In the genomic region with DNA sequence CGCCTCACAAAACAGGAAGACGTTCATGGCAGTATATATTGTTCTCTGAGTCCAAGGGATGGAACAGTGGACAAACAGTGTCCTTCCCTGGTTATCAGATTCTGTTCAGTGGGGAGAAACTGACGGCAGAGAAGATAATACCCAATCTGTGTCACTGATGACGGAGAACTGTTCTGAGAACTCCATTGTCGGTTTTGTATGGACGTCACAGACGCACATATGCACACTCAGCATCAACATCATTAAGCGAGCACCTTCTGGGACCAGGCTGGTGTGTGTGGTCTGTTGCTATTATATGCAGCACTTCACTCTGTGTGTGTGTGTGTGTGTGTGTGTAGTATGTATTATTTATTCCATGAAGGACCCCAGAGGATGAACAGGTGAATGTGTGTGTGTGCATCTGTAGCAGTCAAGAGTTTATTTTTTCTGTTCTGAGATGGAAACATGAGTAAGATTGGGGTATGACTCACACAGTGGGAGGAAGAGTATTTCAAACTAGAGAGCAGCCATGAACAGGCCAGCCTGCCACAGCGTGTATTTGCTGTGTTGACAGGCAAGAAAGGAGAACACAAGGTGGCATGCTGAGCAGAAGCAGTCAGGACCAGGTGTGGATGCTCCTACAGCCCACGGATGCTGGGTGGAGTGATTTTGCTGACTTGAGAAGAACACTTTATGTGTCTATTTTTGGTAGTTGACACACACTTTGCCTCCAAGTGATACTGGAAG, we compare ENCODE assay signal across 8 mouse cellular contexts. TPM values are rescaled to one million over a fixed set of nuclear protein-coding genes. Genes with fewer than 3 reads are reported as not detected.
DNase-seq lines count a peak whose midpoint lies in the region; ATAC-seq and TF ChIP-seq lines count a peak whose summit lies in the region.

No protein-coding gene starts in this region.

- H3K4me1 ChIP-seq in kidney, embryonic 16.5 days (ENCODE audit: insufficient read depth, low read length) = peaks cover 13% of the 10 kb centered on the region
- peaks cover 0 to 2% of the 10 kb centered on the region in 2 experiments; a peak in 1 of 4 replicates for H3K4me1 ChIP-seq in ES-E14 (ENCODE audit: control insufficient read depth in 2 of 2, insufficient read depth in 2 of 2, low read length in 2 of 2, poor library complexity in 1 of 2)
- H3K4me1 ChIP-seq in forebrain, embryonic 10.5 days = peaks cover 30% of the 10 kb centered on the region
- H3K4me1 ChIP-seq in limb, embryonic 12.5 days (replicated peaks) = peaks cover 18% of the 10 kb centered on the region
- peaks cover 20% of the 10 kb centered on the region for H3K4me1 ChIP-seq in stomach, embryonic 16.5 days (ENCODE audit: control insufficient read depth, insufficient read depth, low read length)

- peak overlapping the region; percentile 73 for H3K9ac ChIP-seq in kidney, embryonic 16.5 days (replicated peaks; ENCODE audit: low read length)
- peak overlapping the region; percentile 81; the same call in 1 of the 2 replicates for H3K9ac ChIP-seq in ES-E14 (ENCODE audit: insufficient read depth, low read depth, low read length, poor library complexity, severe bottlenecking)
- H3K9ac ChIP-seq in limb, embryonic 12.5 days (replicated peaks) = peak overlapping the region; percentile 78
- peak overlapping the region; percentile 89 for H3K9ac ChIP-seq in stomach, embryonic 16.5 days (ENCODE audit: low read length)

- peak overlapping the region; percentile 65 for H3K4me2 ChIP-seq in kidney, embryonic 16.5 days (replicated peaks; ENCODE audit: low read depth, low read length)
- peak overlapping the region; percentile 69 for H3K4me2 ChIP-seq in limb, embryonic 12.5 days
- H3K4me2 ChIP-seq in stomach, embryonic 16.5 days (ENCODE audit: low read depth, low read length) = peak overlapping the region; percentile 83

- in situ Hi-C loops in ES-E14 (cut with MboI; ENCODE audit: low sequenced_read_pairs in 2 of 2, unreplicated experiment in 2 of 2) = no loop called here

- H3K27ac ChIP-seq in kidney, embryonic 16.5 days (ENCODE audit: low read length) = peak overlapping the region; percentile 69; the same call in 1 of the 2 replicates
- H3K27ac ChIP-seq in ES-E14 (ENCODE audit: insufficient read depth, low read depth, low read length, poor library complexity, severe bottlenecking) = no peak overlapping the region
- peak overlapping the region; percentile 93 for H3K27ac ChIP-seq in forebrain, embryonic 10.5 days
- peak overlapping the region; percentile 60; the same call in 1 of the 2 replicates for H3K27ac ChIP-seq in limb, embryonic 12.5 days
- peak overlapping the region; percentile 82 for H3K27ac ChIP-seq in stomach, embryonic 16.5 days (ENCODE audit: low read length)

- H3K36me3 ChIP-seq in kidney, embryonic 16.5 days (ENCODE audit: insufficient read depth, low read length) = no peaks in the 10 kb centered on the region
- no peaks in the 10 kb centered on the region for H3K36me3 ChIP-seq in ES-E14 (ENCODE audit: control insufficient read depth, insufficient read depth, low read length, poor library complexity, severe bottlenecking)
- no peaks in the 10 kb centered on the region for H3K36me3 ChIP-seq in forebrain, embryonic 10.5 days (replicated peaks)
- no peaks in the 10 kb centered on the region for H3K36me3 ChIP-seq in limb, embryonic 12.5 days
- no peaks in the 10 kb centered on the region for H3K36me3 ChIP-seq in stomach, embryonic 16.5 days (ENCODE audit: control insufficient read depth, insufficient read depth, low read length)

- no peaks in the 10 kb centered on the region for H3K9me3 ChIP-seq in kidney, embryonic 16.5 days (ENCODE audit: low read length)
- no peaks in the 10 kb centered on the region for H3K9me3 ChIP-seq in ES-E14 (ENCODE audit: control insufficient read depth, insufficient read depth, low read depth, low read length)
- no peaks in the 10 kb centered on the region for H3K9me3 ChIP-seq in forebrain, embryonic 10.5 days
- H3K9me3 ChIP-seq in limb, embryonic 12.5 days = no peaks in the 10 kb centered on the region
- H3K9me3 ChIP-seq in stomach, embryonic 16.5 days (replicated peaks; ENCODE audit: control insufficient read depth, low read length) = no peaks in the 10 kb centered on the region

- ATAC-seq in kidney, embryonic 16.5 days (ENCODE audit: low FRiP score, low TSS enrichment) = no peak
- no peak for ATAC-seq in limb, embryonic 12.5 days (ENCODE audit: insufficient number of reproducible peaks, insufficient read depth, low FRiP score, low TSS enrichment, low read depth)
- no peak for ATAC-seq in stomach, embryonic 16.5 days (ENCODE audit: insufficient read depth, low FRiP score)

- 52% methylated on average over 10 of the region's 10 CpGs for WGBS in kidney, embryonic 16.5 days
- 71% methylated on average over 10 of the region's 10 CpGs for WGBS in forebrain, embryonic 10.5 days
- WGBS in limb, embryonic 12.5 days = 63% methylated on average over 10 of the region's 10 CpGs
- WGBS in stomach, embryonic 16.5 days = 41% methylated on average over 10 of the region's 10 CpGs

- H3K4me3 ChIP-seq in kidney, embryonic 16.5 days (ENCODE audit: low read length) = peak overlapping the region; percentile 77
- H3K4me3 ChIP-seq in ES-E14 (ENCODE audit: insufficient read depth in 1 of 2, low read depth in 1 of 2, low read length in 2 of 2, poor library complexity in 1 of 2, severe bottlenecking in 1 of 2) = peak overlapping the region; percentile 71 to 74
- H3K4me3 ChIP-seq in forebrain, embryonic 10.5 days = peak overlapping the region; percentile 74
- peak overlapping the region; percentile 66 for H3K4me3 ChIP-seq in limb, embryonic 12.5 days (replicated peaks)
- peak overlapping the region; percentile 80 for H3K4me3 ChIP-seq in stomach, embryonic 16.5 days (replicated peaks; ENCODE audit: low read length)

- DNase-seq in kidney, postnatal 4 days = no peak
- DNase-seq in ES-E14 (ENCODE audit: low read depth, low spot score) = no peak
- DNase-seq in forebrain, embryonic 10.5 days (ENCODE audit: extremely low spot score, low spot score) = no peak
- DNase-seq in spleen, adult 18-20 months = no peak
- DNase-seq in gastrocnemius, postnatal 4 days (ENCODE audit: low spot score in 2 of 2) = no peak

- no peaks in the 10 kb centered on the region for H3K27me3 ChIP-seq in kidney, embryonic 16.5 days (ENCODE audit: insufficient read depth, low read length)
- no peaks in the 10 kb centered on the region for H3K27me3 ChIP-seq in forebrain, embryonic 10.5 days (ENCODE audit: poor library complexity, severe bottlenecking)
- no peaks in the 10 kb centered on the region for H3K27me3 ChIP-seq in limb, embryonic 12.5 days
- no peaks in the 10 kb centered on the region for H3K27me3 ChIP-seq in stomach, embryonic 16.5 days (ENCODE audit: control insufficient read depth, insufficient read depth, low read length)

TF ChIP-seq in ES-E14, 5 proteins besides CTCF, POLR2A, EP300 and RAD21:
- TF ChIP-seq MAFK (IDR thresholded peaks at IDR 0.05; ENCODE audit: insufficient read depth, low read depth, low read length) (no peak), CHD2 (IDR thresholded peaks at IDR 0.05; ENCODE audit: low read depth, low read length) (no peak), HCFC1 (IDR thresholded peaks at IDR 0.05; ENCODE audit: borderline replicate concordance, insufficient read depth, low read length) (no peak), ZC3H11A (IDR thresholded peaks at IDR 0.05; ENCODE audit: borderline replicate concordance, low read depth, low read length) (no peak), ZNF384 (IDR thresholded peaks at IDR 0.05; ENCODE audit: low read depth, low read length) (no peak)
TF ChIP-seq in ES-E14: peak in this region for 0.

RNA-seq across cellular contexts. Expression of gene Tnfrsf9, which starts 1.0 kb away (rescaled TPM):
- polyA plus RNA-seq in kidney, embryonic 16.5 days (2015; fragmentation: Nextera tagmentation; extraction: Ambion mirVana) = 0.26 and 0.40 TPM in 2 replicates
- total RNA-seq in ES-E14 (2012; rRNA removed) = 0.27 and 0.42 TPM in 2 replicates
- polyA plus RNA-seq in forebrain, embryonic 10.5 days (2016; fragmentation: Nextera tagmentation; extraction: Ambion mirVana) = 0.32 and 0.49 TPM in 2 replicates
- 0.45 and 0.69 TPM in 2 replicates for polyA plus RNA-seq in limb, embryonic 12.5 days (2016; fragmentation: Nextera tagmentation; extraction: Ambion mirVana)
- polyA plus RNA-seq in stomach, embryonic 16.5 days (2015; fragmentation: Nextera tagmentation; extraction: Ambion mirVana) = 0.84 and 1.3 TPM in 2 replicates
- total RNA-seq in gastrocnemius, postnatal 4 days (2021) = under 1 TPM; 0.17 to 0.57 TPM

RNA-seq across cellular contexts. Expression of gene Park7, which starts 1.1 kb away (rescaled TPM):
- 404 and 421 TPM in 2 replicates for polyA plus RNA-seq in kidney, embryonic 16.5 days (2015; fragmentation: Nextera tagmentation; extraction: Ambion mirVana)
- total RNA-seq in ES-E14 (2012; rRNA removed) = 308 and 393 TPM in 2 replicates
- 497 and 502 TPM in 2 replicates for polyA plus RNA-seq in forebrain, embryonic 10.5 days (2016; fragmentation: Nextera tagmentation; extraction: Ambion mirVana)
- 441 and 447 TPM in 2 replicates for polyA plus RNA-seq in limb, embryonic 12.5 days (2016; fragmentation: Nextera tagmentation; extraction: Ambion mirVana)
- 362 and 368 TPM in 2 replicates for polyA plus RNA-seq in stomach, embryonic 16.5 days (2015; fragmentation: Nextera tagmentation; extraction: Ambion mirVana)
- total RNA-seq in gastrocnemius, postnatal 4 days (2021) = 100 to 1,000 TPM; 247 to 274 TPM
